Mouse (Mus musculus): Measurements from ENCODE around the gene Maml2. TPM values are rescaled to one million over a fixed set of nuclear protein-coding genes. Genes with fewer than 3 reads are reported as not detected.
"Not testable (repeated sequence)": the region's sequence is repeated elsewhere in the genome, so short reads cannot be mapped to it uniquely, and the experiment has no call there.

The Maml2 gene
- polyA plus RNA-seq, 2 experiments from 2014 or later: 30.9 to 36.6 TPM

GRCm38 (mm10) chr9:13684327-13684934 is 386.7 kb downstream of the Maml2 start:
- no peak for ATAC-seq

GRCm38 (mm10) chr9:13686977-13687659 is 389.4 kb downstream of the Maml2 start:
- no peak for ATAC-seq

- no peak for ATAC-seq
Observed at GRCm38 (mm10) chr9:13688997-13689396, 391.2 kb downstream of the Maml2 start.

- no peak for ATAC-seq
Observed at GRCm38 (mm10) chr9:13690321-13690720, 392.6 kb downstream of the Maml2 start.

- no peak for ATAC-seq
Observed at GRCm38 (mm10) chr9:13693693-13694284, 396.0 kb downstream of the Maml2 start.

- no peak for ATAC-seq
Observed at GRCm38 (mm10) chr9:13694293-13694692, 396.5 kb downstream of the Maml2 start.

GRCm38 (mm10) chr9:13697041-13697811 is 399.5 kb downstream of the Maml2 start:
- no peak for ATAC-seq

GRCm38 (mm10) chr9:13697869-13698268 is 400.1 kb downstream of the Maml2 start:
- ATAC-seq: no peak

GRCm38 (mm10) chr9:13699061-13699780 is 401.5 kb downstream of the Maml2 start:
- ATAC-seq: no peak

- no peak for ATAC-seq
Observed at GRCm38 (mm10) chr9:13699781-13700116, 402.0 kb downstream of the Maml2 start.

- peak; percentile 97 for ATAC-seq
Observed at GRCm38 (mm10) chr9:13701773-13702172, 404.0 kb downstream of the Maml2 start.

GRCm38 (mm10) chr9:13703100-13703499 is 405.3 kb downstream of the Maml2 start:
- no peak for ATAC-seq

GRCm38 (mm10) chr9:13704917-13705316 is 407.2 kb downstream of the Maml2 start:
- ATAC-seq: no peak

- no peak for ATAC-seq
Observed at GRCm38 (mm10) chr9:13707066-13707555, 409.4 kb downstream of the Maml2 start.

- no peak for ATAC-seq
Observed at GRCm38 (mm10) chr9:13709436-13709835, 411.7 kb downstream of the Maml2 start.

GRCm38 (mm10) chr9:13715891-13716290 is 418.1 kb downstream of the Maml2 start:
- ATAC-seq: not testable (repeated sequence)

GRCm38 (mm10) chr9:13716316-13717099 is 418.8 kb downstream of the Maml2 start:
- ATAC-seq: peak; percentile 92

GRCm38 (mm10) chr9:13748404-13748797 is 450.6 kb downstream of the Maml2 start, which contains the start of gene Mtmr2:
TSS of gene Mtmr2 (plus strand) at chr9:13748410.
- ATAC-seq: no peak

- peak; percentile 95 for ATAC-seq
Observed at GRCm38 (mm10) chr9:13748798-13749674, 451.3 kb downstream of the Maml2 start.

GRCm38 (mm10) chr9:13749675-13749998 is 451.9 kb downstream of the Maml2 start:
- no peak for ATAC-seq

GRCm38 (mm10) chr9:13752543-13752942 is 454.8 kb downstream of the Maml2 start:
- no peak for ATAC-seq

Data from CD4-positive, CD25-positive, alpha-beta regulatory T cell, adult 4 months (primary cell).